Mouse (Mus musculus) liver, embryonic 14.5 days (tissue): ENCODE results near the gene Rab15.

Experiments
- CTCF ChIP-seq: IDR thresholded peaks from 2 replicates; pipeline ENCODE4 v1.5.1; 2016; ENCODE audit warnings: antibody characterized with exemption, low read depth, control low read depth
- EP300 ChIP-seq: IDR thresholded peaks from 2 replicates; pipeline ENCODE4 v1.6.1; 2016; ENCODE audit warnings: antibody characterized with exemption, low read depth

- no peak for TF ChIP-seq CTCF
- no peak for TF ChIP-seq EP300
Measured at GRCm38 (mm10) chr12:76774652-76775051, 48.1 kb downstream of the Rab15 start.
